Mouse (Mus musculus): Measurements from ENCODE around the gene Pptc7.
A peak's percentile ranks its signal among the peaks of the same experiment; 100 is the strongest.

Pptc7 gene

DNA sequence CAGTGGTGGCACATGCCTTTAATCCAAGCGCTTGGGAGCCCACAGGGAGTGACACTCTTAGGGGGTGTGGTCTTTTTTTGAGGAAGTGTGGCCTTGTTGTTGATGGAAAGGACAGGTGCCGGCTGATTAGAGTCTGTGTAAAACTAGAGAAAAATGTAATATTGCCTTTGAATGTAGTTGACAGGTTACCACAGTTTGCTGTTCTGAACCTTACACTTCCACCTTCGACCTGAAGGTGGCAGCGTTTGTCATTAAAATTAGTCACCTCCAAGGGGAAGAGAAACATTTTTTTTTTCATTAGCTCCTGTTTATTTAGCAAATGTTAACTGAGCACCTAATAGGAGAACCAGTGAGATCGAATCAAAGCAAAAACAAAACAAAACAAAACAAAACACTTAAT is 16.3 kb upstream of the Pptc7 start:
- peak; percentile 85 for DNase-seq

DNA sequence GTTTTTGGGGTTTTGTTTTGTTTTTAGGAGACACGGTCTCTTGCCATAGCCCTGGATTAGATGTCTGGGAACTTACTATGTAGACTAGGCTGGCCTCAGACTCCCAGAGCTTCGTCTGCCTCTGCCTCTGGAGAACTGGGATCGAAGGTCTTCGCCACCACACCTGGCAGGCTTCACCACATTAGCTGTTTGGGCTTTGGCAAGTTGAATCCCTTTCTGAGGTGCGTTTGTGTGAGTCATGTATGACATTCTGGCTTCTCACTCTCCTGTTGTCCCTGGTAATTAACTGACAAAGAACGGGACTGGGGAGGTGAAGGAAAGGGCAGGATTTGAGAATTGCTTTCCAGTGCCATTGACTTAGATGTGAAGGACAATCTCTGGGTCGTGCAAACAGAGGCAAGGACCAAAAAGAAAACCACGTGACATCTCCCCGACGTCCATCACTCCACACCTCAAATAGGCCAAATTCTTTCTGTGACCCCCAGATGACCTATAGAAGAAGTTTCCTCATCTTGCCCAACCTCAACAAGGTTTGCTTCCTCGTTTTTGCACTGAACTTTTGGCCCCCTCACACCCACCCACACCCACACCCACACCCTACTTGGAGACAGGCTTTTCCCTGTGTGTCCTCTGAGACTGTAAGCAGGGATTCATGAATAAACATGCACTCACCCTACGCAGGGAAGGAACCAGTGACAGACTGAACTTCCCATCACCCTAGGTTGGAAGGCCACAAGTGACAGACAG is 15.1 kb upstream of the Pptc7 start:
- DNase-seq: no peak

DNA sequence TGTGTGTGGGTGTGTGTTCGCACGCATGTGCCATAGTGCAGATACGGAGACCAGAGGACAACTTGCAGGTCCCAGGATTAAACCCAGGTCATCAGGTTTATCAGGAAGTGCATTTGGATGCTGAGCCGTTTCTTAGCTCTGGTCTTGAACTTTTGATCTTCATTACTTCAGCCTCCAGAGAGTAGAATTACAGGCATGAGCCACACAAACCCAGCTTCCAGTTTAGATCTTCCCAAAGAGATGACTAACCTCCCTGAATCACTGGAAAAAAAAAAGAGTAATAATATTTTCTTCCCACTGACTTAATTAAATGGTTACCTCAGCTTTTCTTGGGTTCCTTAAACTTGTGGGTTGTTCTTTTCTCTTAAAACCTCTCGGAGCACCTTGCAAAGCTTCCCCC is 11.3 kb upstream of the Pptc7 start:
- DNase-seq: no peak

DNA sequence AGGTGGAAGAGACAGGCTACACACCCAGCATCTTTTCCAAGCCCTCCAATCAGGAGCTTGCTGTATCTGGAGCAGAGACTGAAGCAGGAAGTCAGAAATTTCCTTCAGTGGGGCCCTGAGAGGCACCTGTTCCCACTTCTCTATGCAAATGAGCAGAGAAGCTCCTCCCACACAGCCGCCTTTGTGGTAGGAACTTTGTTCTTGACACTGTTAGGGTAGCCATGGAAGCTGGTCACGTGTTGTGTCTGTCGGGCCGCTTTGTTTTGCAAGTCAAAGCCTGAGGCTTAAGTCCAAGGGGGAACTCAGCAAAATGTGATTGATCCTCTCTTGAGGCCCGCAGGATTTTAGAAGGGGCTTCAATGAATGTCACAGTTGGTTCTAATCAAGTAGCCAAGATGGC is 9.4 kb upstream of the Pptc7 start:
- DNase-seq: peak; percentile 81

DNA sequence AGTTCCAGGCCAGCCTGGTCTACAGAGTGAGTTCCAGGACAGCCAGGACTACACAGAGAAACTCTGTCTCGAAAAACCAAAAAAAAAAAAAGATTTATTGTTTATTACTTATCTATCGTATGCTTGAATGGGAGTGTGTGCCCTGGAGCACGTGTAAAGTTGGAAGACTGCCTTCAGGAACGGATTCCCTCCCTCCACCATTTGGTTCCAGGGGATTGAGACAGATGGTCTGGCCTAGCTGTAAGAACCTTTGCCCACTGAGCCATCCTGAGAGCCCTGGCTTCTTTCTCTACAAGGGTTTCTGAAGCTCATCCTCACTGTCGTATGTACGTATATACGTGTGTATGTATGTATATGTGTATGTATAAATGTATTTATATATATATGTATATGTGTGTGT is 5.2 kb upstream of the Pptc7 start:
- no peak for DNase-seq

DNA sequence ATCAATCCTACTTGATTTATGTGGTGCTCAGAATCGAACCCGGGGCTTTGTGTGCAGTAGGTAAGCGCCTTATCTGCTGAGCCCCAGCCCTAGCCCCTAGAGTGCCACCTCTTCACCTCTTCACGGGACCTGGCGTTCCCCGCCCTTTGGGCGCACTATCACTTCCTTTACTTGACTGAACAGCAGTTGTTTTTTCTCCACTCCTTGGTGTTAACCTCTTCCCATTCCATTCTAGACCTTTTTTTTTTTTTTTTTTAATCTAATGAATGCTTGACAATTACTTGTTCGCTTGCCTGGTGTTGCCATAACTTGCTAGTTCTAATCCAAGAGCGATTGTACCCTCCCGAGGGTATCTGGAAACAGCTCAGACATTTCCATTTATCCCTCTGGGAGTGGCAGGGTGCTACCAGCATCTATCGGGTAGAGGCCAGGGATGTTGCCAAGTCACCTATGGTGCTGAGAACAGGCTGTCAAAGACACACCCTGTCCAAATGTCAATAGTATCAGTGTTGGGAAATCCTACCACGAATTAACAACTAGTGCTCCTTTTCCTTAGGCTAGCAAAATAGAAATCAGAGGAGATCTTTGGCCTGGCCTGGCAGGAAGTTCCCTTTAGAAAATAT is 4.3 kb upstream of the Pptc7 start:
- no peak for DNase-seq

DNA sequence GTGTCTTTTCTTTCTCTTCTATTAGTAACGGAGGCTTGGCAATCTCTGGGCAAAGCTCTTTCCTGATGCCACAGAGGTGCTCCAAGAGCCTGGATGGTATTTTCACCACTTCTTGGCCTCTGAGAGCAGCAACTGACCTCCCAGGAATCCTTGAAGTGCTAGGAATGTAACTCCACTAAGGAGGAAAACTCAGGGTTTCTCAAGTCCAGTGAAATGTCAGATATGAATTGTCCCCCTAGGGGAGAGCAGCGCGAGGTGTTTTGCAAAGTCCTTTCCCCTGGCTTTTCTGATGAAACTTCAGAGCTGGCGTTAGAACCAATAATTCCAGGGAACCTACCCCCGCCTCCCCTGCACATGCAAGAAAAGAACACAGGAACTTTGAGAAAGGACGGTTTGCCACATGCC is 3.7 kb upstream of the Pptc7 start:
- peak; percentile 59 for DNase-seq

DNA sequence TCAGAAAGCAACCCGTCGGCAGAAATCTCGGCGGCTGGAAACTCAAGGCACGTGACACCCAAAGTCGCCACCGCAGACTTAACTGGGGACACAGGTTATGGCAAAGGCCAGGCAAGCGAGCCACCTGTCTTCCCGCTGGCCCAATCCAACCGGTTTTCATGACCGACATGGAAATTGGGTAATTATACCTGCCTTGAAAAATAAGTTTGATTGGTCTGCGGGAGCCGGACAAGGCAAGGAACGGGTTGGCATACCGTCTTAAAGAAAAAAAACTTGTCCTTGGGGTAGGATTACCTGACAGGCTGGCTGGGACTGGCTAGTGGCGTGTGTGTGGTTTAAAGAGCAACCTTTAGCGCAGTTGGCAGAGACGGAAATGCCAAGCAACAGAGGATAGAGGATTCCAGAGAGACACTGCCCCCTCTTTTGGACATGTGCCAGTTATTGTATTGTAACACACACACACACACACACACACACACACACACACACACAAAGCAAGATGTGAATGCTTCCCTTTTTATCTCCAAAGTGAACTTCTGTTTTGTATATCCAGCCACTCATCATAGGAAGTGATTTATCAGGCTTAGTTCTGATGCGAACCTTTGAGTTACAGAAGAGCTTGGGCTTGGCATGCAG is 3.2 kb upstream of the Pptc7 start:
- DNase-seq: peak; percentile 77

DNA sequence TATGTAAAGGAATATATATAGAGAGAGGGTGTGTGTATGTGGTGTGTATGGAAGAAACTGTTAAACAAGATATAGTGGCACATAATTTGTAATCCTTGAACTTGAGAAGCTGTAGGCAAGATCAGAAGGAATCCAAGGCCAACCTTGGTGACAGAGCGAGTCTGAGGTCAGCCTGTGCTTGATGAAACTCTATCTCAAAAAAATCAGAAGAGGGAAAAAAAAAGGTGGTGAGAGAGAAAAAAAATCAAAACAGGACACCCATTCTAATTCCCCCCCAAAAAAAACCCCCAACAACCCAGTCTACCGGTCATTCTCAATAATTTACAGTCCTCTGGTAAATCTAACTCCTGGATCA is 360 bp upstream of the Pptc7 start:
- no peak for DNase-seq

DNA sequence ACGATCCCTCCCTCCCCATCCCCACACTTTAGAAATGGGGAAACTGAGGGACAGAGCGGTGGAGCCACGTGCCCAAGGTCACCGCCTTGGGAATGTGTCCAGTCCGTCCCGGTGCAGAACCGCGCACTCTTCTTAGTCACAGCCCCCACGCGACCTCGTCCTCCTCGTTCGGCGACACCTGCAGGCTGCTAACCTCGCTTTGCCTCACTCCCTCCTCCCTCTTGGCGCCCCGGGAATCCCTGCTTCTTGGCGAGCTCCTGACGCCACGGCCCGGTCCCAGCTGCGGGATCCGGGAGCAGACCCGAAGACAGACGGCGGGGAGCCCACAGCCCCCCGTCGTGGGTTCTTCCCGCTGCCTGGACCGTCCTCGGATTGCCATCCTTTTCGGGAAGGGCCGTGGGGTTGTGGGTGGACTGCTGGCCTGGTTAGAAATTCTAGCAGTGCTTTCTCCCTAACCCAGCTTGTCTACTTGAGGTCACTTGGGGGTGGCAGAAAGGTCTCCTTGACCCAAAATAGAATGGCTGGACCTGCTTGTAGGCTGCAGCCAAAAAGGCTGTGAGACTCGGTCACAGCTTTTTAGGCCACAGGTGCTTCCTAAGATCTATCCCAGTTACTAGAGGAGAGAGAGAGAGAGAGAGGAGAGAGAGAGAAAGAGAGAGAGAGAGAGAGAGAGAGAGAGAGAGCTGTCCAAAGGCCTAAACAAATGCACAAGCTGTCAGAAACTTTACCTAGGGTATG is 1.0 kb downstream of the Pptc7 start:
- peak; percentile 63 for DNase-seq

DNA sequence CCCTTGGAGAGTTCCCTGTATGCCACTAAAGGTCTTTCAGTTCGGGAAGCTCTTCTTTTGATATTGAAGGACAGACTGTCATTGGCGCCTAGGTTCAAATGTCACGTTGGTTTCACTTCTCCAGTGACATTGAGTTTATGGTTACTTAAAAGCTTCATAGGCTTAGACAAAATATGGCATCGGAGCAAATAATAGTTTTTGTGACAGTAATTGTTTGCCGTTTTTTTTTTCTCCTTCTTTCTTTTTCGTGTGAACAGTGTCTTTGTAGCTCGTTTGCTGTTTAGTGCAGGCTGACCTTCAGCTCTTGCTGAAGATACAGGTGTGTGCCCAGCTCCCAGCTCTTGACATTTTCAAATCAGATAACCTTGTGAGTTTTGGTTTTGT is 1.6 kb downstream of the Pptc7 start:
- DNase-seq: no peak

DNA sequence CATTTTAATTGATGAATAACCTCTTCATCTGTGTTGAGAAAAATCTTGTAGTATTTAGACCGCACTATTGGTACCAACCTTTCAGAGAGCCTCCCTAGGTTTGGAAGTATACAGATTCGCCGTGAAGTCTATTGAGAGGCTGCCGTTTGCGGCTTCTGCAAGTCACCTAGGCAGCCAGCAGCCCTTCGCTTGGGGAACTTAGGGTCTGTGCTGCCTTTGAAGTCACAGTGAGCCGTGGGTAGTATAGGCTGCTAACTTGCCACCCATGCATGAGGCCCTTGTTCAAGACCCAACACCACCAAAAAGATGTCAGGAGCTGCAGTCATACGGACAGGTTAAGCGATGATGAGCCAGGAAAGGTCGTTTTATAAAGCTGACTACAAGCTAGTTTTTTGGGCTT is 2.0 kb downstream of the Pptc7 start:
- no peak for DNase-seq

DNA sequence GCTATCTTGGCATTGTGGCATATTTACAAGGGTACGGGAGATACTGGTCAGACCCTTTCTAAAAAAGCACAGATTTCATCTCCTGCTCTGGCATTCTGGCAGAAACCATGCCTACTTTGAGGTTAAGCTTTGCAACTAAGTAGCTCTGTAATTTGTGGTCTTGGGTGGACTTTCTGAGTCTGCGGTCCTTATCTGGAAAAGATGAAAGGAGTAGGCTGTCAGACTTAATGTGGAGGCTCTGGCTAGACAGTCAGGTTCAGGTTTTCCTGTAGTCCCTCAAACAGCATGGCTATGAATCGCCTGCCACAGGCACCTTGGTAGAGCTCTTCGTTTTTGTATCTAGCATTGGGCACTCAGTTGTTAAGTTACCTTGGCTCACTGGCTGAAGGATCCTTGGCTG is 2.9 kb downstream of the Pptc7 start:
- DNase-seq: no peak

DNA sequence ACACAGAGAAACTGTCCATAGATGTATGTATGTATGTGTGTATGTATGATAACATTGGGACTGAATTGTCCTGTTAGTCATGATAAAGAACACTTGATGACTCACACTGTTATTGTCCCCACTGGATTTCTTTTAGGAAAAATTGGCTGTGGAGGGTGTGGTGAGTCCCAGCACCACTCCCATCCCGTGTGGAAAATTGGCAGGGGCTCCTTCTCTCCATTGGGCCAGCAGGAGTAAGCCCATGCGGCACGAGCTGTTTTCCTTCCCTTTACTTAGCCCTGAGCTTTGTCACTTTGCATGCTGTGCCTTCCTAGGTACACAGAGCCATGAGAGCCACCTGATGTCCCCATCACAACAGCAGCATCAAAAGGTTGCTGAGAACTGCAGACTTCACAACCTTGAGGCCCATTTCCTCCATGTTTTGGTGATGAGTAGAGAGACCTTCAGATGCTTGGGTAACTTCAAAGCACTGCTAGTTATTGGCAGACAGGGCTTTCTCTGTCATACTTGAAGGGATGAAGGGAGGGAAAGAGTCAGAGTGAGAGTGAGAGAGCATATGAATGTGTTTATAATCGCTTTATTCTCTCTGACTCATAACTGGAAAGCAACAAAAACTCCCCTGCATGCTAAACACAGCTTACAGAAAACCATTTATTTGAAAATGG is 4.1 kb downstream of the Pptc7 start:
- DNase-seq: no peak

DNA sequence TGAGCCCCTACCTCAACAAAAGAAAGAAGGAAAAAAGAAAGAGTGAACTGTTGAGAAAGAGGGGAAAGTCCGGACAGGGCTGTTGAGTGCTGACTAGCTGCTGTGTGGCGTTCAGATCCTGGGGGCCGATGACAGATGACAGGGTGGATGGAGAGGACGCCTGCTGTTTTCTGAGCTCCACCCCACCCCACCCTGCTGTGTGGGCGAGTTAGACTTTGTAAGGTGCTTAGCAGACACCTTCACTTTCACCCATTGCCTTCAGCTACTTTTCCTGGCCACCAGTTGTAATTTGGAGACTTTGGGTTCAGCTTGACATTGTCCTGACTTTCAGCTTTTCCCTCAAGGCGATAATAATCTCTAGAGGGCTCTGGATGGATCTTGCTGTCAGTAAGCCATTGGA is 7.0 kb downstream of the Pptc7 start:
- DNase-seq: no peak

DNA sequence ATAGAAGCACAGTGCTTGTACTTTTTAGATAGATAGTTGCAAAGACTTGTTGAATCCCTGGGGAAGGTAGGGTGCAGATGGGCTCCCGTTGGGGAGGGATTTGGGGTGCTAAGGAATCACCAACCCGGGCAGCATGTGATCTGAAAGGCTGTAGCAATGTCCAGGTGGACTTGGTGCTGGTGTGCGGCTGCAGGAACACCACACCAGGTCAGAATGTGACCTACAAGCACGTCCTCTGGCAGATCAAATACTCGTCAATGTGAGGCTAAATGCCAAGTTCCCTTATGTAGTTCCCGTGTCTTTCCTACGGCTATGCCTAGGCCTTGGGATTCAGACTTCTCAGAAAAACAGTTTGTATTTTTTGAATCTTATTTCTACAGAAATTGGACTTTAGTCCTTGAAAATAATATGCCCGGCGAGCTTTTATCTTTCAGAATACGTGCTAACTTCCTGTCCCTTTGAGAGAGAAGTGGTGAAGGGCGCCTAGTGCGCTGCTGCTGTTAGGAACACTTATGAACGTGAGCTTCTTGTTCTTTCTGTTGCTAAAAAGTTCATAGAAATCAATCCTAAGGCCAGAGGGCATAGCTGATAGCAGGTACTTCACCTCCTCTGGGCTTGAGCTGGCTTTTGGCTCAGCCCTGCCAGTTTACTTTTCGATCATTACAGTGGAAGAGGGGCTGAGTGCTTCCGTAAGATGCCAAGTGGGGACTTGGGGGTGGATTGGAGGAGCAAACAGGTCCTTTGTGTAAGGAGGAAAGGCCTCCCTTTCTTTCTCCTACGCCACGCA is 7.6 kb downstream of the Pptc7 start:
- DNase-seq: no peak

DNA sequence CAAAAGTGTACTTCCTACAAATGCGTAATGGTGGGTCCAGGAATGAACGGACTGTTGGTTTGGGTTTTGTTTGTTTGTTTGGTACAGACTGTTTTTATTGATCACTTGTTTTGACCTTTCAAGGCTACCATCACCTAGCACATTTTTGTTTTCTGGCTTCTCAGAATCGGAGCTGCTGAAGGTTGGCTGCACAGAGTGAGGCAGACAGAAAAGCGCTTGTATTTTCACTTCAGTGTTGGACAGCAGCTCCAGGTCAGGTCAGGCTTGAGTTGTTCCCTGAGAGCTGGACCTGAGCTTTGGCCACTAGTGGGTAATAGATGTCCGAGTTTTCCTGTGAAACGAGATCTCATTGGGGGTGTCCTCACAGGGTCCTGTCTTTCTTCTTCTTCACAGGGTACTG is 9.0 kb downstream of the Pptc7 start:
- DNase-seq: no peak

DNA sequence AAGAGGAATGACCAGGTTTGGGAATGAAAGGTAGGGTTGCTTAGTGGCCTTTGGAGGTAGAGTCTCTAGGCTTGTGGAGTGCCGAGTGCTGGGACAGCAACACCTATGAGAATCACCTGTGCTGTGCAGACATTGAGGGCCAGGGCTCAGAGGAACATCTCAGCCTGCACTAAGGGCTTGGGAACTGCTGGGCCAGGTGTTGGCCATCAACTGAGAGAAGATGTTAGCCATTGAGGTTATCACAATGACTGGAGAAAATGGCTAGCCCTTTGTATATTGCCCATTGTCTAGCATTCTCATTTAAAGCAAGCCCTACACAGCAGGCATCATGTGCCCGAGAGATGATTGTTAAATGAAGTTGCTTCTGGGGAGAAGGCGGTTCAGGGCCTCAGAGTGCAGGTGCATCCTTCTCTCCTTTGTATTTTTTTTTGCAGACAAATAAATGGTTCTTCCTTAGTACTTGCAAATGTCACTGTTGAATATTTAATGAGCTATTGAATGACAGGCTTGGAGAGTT is 10.1 kb downstream of the Pptc7 start:
- DNase-seq: no peak

DNA sequence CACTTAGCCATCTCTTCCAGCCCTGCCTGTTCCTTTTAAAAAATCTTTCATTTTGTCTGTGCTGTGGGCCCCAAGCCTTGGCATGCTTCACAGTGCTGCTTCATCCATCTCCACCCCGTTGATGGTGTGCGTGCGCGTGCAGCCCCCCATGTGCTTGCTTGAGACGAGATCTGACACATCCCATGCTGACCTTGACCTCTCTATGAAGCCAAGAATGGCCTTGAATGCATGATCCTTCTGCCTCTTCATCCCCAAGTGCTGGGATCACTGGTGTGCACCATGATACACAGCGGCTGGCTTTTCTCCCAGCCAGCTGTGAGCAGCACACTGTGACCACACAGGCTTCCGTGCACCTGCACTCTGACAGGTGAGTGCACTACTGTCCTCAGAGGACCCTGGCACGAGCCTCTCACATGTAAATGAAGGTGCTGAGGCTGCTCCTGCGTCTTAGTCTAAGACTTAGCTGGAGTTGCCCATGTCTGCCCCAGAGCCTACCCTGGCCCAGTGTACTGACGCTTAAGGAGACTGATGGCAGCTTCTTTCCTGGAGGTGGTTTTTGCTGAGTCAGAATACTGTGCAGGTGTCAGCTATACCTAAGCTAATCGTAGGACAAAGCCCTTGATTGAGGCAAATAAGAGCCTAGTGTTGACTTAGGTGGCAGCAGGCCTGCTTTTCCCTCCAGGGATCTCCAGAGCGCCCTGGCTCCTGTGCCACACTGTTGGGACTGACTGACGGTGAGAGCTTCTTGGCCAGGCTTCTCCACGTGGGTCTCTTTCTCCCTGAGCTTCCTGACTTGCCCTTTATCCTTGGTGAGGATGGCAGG is 11.2 kb downstream of the Pptc7 start:
- peak; percentile 19 for DNase-seq

DNA sequence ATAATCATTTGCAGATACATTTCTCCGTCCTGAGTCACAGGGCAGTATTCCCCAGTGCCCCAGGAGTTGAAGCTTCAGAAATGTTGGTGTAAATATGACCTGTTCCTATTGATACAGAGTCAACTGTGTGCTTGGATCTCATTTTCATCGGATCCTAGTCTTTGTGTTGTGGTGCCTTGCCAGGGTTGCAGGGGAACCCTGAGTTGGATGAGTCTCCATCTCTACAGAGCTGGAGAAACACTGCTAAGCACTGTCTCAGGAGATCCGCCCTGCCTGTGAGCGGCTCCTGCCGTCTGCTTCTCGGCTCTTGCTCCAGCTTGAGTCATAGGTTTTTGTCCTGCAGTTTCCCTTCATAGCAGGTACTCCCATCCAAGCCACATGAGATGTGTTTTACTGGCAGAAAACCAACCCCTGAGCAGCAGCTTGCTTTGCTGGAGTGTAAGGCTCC is 15.9 kb downstream of the Pptc7 start:
- no peak for DNase-seq
